Mouse (Mus musculus) neural tube, embryonic 11.5 days (tissue): Measurements from ENCODE around the gene Ift22. TPM values are rescaled to one million over a fixed set of nuclear protein-coding genes. Genes with fewer than 3 reads are reported as not detected.

Experiments
- ATAC-seq: fragments of 200-750 bp; cut with Nextera tagmentation; 2 replicates; pipeline ENCODE4 v1.8.0; 2017; ENCODE audit warnings: moderate number of reproducible peaks, mild to moderate bottlenecking, moderate TSS enrichment, moderate library complexity; ENCODE audit not compliant: insufficient read depth, low FRiP score, low TSS enrichment
- DNase-seq: peaks from one replicate; pipeline ENCODE4 v3.0.0-alpha.2; 2015; ENCODE audit warnings: low spot score
- H3K27ac ChIP-seq: fragments of 300-500 bp; sonication (generic); 2 replicates; pipeline ENCODE4 v1.5.1; 2014; ENCODE audit warnings: low read depth, mild to moderate bottlenecking, low read length
- H3K27me3 ChIP-seq: fragments of 300-500 bp; sonication (generic); 2 replicates; pipeline ENCODE4 v1.6.1; 2014; ENCODE audit warnings: mild to moderate bottlenecking, low read length, mixed read lengths; ENCODE audit not compliant: control insufficient read depth, insufficient read depth
- H3K36me3 ChIP-seq: fragments of 300-500 bp; sonication (generic); 2 replicates; pipeline ENCODE4 v1.6.1; 2014; ENCODE audit warnings: mild to moderate bottlenecking, low read length, moderate library complexity, mixed read lengths; ENCODE audit not compliant: control insufficient read depth, insufficient read depth
- H3K4me1 ChIP-seq: fragments of 300-500 bp; sonication (generic); 2 replicates; pipeline ENCODE4 v1.6.1; 2014; ENCODE audit warnings: low read length, mixed read lengths; ENCODE audit not compliant: control insufficient read depth, insufficient read depth
- H3K4me2 ChIP-seq: fragments of 300-500 bp; sonication (generic); 2 replicates; pipeline ENCODE4 v1.6.1; 2014; ENCODE audit warnings: low read depth, mild to moderate bottlenecking, moderate library complexity
- H3K4me3 ChIP-seq: fragments of 300-500 bp; sonication (generic); 2 replicates; pipeline ENCODE4 v1.5.1; 2014; ENCODE audit warnings: low read depth, low read length
- H3K9ac ChIP-seq: fragments of 300-500 bp; sonication (generic); 2 replicates; pipeline ENCODE4 v1.6.1; 2014; ENCODE audit warnings: mild to moderate bottlenecking, low read length
- H3K9me3 ChIP-seq: fragments of 300-500 bp; sonication (generic); 2 replicates; pipeline ENCODE4 v1.6.1; 2016; ENCODE audit warnings: low read length; ENCODE audit not compliant: control insufficient read depth
- WGBS: fragments of 180-500 bp; shearing (Covaris S2); extraction: QIAGEN DNeasy Blood & Tissue Kit; methylation state at CpG from one replicate; pipeline ENCODE4 v1.1.7; 2014; 5-methylcytosine and 5-hydroxymethylcytosine counted together
- polyA plus RNA-seq: library from polyadenylated mRNA; unstranded; fragments of >200 nt; fragmentation: Nextera tagmentation; extraction: Ambion mirVana; gene quantifications from 2 replicates; pipeline ENCODE4 v1.2.1, GENCODE M21; 2014

The Ift22 gene
- polyA plus RNA-seq, result 97.4 and 110 TPM in 2 replicates

DNA sequence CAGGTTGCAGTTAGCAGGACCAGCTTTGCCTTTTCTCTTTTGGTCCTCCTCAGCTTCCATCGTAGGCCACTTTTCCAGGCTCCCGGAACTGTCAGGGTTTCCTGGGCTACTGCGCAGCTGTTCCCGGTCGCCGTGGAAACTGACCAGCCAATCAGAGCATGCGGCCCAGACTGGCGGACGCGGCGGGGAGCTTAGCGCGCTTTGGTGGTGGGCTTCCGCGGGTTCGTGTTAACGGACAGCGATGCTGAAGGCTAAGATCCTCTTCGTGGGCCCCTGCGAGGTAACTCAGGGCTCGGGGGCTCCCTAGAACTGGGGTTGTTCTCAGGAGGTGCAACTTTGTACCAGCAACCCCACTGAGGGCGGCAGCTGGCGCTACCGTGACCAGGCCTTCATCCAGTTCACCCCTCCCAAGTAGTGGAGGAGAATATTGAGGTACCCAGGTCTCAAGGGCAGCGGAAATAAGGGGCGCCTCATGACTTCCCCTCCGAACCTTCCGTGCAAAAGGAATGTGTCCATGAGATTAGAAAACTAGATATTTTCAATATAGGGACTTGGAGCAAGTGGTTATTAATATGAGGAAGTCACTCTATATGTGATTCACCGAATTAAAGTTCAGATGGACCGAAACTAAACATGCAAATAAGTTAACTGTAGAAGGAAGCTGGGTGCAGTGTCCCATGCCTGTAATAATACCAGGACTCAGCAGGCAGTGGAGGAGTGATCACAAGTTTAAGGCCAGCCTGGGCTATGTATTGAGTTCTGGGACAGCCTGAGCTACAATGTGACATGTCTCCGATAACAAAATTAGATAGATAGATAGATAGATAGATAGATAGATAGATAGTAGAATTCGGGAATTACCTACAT is at the start of gene Ift22:
TSS of gene Ift22 (plus strand) at position 160 of the 867 bp plus-strand sequence.
- ATAC-seq, result peak; percentile 92
- Histone ChIP-seq H3K36me3 (0 out of 2 replicates have a peak, but pooled peaks cover 2% of the 10 kb centered on the region), H3K27me3 (no peaks in the 10 kb centered on the region), H3K4me3 (peak within 1 kb of the TSS; percentile 73), H3K4me2 (peak within 1 kb of the TSS; percentile 76), H3K27ac (no peak within 1 kb of the TSS), H3K9ac (peak within 1 kb of the TSS; percentile 70), H3K4me1 (peaks cover 2% of the 10 kb centered on the region; the same call in 1 of the 2 replicates), H3K9me3 (no peaks in the 10 kb centered on the region)
- WGBS, result 10% methylated on average over 32 of the region's 32 CpGs
- peak; percentile 90 for DNase-seq

DNA sequence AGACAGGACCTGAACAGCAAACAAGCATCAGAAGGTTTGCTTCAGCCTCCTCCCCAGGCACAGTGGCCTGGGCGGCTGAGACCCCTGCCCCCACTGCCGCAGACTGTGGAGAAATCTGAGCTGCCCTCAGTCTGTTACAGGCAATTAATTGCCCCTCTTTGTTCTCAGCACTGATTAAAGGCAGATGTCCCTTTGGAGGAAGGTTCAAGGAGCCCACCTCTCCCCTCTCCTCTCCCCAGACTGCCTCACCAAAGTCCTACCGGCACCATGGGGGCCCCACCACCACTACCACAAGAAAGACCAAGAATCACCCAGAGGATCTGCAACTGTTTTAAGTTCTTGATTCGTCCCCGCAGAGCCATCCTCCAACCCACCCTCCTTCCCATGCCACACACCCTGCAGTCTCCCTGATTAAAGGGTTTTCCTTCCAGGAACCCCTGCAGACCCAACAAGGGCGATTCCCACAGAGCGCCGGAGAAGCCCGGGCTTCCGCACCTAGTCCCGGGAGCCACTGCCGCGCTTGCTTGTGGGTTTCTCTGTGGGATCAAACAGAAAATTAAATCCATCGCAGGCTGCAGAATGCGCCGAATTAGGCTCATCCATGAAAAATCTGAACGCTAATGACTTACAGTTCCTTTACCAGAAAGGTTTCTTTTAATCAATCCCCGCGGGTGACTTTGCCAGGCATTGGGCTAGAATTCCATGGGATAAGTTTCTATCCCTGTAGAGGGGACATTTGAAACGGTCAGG is 46.6 kb upstream of the Ift22 start:
- H3K4me3 ChIP-seq, result no peak overlapping the region; the same call in 1 of the 2 replicates
- DNase-seq, result peak; percentile 44
- 7% methylated on average over 20 of the region's 20 CpGs for WGBS
- H3K36me3 ChIP-seq, result peaks cover 2% of the 10 kb centered on the region; the same call in 1 of the 2 replicates
- no peak for ATAC-seq
- peak overlapping the region; percentile 23; the same call in 1 of the 2 replicates for H3K9ac ChIP-seq
- H3K9me3 ChIP-seq, result no peaks in the 10 kb centered on the region
- no peaks in the 10 kb centered on the region for H3K27me3 ChIP-seq
- H3K4me1 ChIP-seq, result peaks cover 24% of the 10 kb centered on the region
- peak overlapping the region; percentile 32 for H3K4me2 ChIP-seq
- H3K27ac ChIP-seq, result peak overlapping the region; percentile 28

DNA sequence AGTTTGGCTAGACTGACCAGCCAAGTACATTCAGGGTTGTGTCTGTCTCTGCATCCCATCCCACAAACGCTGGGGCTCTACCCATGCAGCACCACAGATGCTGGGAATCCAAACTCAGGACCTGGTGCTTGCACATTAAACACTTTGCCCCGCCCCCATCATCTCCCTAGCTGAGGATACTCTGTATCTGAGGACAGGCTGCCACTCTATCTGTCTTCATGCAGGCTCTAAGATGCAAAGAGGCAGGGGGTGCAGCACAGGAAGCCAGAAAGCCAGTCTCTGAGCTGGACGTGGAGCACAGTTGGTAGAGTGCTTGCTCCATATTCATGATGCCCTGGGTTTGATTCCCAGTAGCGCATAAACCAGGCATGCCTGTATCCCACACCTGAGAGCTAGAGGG is 45.1 kb upstream of the Ift22 start:
- H3K27me3 ChIP-seq, result no peaks in the 10 kb centered on the region
- H3K4me1 ChIP-seq, result peaks cover 24% of the 10 kb centered on the region
- peaks cover 2% of the 10 kb centered on the region; the same call in 1 of the 2 replicates for H3K36me3 ChIP-seq
- 54% methylated on average over 4 of the region's 4 CpGs for WGBS
- no peak overlapping the region for H3K9ac ChIP-seq
- ATAC-seq (no peak), DNase-seq (no peak)
- H3K4me2 ChIP-seq, result no peak overlapping the region
- H3K27ac ChIP-seq, result peak overlapping the region; percentile 88; the same call in 1 of the 2 replicates
- H3K4me3 ChIP-seq, result no peak overlapping the region
- H3K9me3 ChIP-seq, result no peaks in the 10 kb centered on the region

DNA sequence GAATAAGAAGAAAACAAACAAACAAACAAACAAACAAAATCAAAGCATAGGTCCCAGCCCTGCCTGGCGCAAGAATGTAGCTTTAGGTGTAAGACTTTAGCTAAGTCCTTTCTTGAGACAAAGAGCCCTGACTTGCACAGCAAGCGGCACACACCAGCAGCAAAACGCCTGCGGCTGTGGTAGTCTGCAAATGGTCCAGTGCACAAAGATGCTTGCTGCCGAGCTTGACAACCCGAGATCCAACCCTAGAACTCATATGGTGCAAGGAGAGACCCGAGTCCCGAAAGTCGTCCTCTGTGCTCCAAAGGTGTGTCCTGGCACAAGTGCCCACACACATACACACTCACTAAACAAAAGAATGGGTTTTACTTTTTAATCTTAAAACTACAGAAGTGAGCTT is 44.7 kb upstream of the Ift22 start:
- Histone ChIP-seq H3K4me1 (peaks cover 24% of the 10 kb centered on the region), H3K36me3 (peaks cover 2% of the 10 kb centered on the region; the same call in 1 of the 2 replicates), H3K27me3 (no peaks in the 10 kb centered on the region), H3K27ac (peak overlapping the region; percentile 88), H3K4me2 (0 out of 2 replicates have a peak overlapping the region, but pooled peaks have one; percentile 7), H3K9ac (no peak overlapping the region; the same call in 1 of the 2 replicates), H3K9me3 (no peaks in the 10 kb centered on the region), H3K4me3 (no peak overlapping the region)
- WGBS, result 49% methylated on average over 9 of the region's 9 CpGs
- ATAC-seq (no peak), DNase-seq (no peak)

DNA sequence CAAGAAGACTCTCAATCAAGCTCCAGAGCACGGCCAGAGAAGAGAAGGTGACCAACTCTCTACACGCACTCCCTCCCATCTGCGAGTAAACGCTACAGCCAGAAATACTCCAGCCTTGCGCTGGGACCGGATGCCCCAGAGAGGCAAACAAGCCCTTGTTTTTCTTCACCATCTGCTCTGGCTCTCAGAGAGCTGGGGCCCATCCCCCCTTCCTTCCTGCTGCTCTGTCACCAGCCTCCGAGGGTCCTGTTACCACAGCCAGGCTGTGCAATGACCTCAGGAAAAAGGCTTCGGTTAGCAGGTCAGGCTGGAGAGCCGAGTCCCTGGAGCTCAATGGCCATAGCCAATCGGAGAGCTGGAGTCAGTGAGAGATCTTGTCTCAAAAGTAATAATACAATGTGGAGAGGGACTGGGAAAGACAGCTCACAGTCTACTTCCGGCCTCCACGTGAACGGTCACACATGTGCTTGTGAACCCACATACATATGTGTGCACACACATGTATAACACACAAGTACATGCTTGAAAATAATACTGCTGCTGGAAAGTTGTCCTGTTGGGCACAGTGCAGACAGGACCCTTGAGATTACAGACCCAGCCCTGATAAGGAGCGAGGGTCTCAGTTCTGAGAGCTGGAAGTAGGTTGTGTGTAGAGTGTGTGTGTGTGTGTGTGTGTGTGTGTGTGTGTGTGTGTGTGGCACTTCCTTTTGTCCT is 43.8 kb upstream of the Ift22 start:
- no peaks in the 10 kb centered on the region for H3K36me3 ChIP-seq
- WGBS, result 15% methylated on average over 14 of the region's 14 CpGs
- no peak overlapping the region for H3K4me3 ChIP-seq
- ATAC-seq (peak; percentile 74), DNase-seq (peak; percentile 83)
- peak overlapping the region; percentile 14; the same call in 1 of the 2 replicates for H3K4me2 ChIP-seq
- H3K4me1 ChIP-seq, result peaks cover 24% of the 10 kb centered on the region
- H3K9ac ChIP-seq, result peak overlapping the region; percentile 5; the same call in 1 of the 2 replicates
- H3K9me3 ChIP-seq, result no peaks in the 10 kb centered on the region
- H3K27ac ChIP-seq, result peak overlapping the region; percentile 88
- H3K27me3 ChIP-seq, result no peaks in the 10 kb centered on the region

DNA sequence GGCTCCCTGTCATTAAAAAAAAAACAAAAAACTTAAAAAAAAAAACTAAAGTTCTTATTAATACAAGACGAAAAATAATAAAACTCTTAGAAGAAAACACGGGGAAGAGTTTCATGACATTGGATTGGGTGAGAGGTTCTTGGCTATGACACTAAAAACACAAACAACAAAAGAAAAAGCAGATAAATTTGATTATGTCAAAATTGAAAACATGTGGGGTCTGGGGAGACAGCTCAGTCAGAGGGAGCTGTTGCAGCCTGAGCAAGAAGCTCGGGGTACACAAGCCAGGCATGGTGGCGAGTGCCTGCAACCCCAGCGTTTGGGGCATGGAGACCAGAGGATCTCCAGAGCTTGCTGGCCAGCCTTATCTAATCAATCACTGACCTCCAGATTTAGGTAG is 40.2 kb upstream of the Ift22 start:
- no peak overlapping the region for H3K4me3 ChIP-seq
- no peak overlapping the region for H3K27ac ChIP-seq
- H3K4me2 ChIP-seq, result no peak overlapping the region
- no peaks in the 10 kb centered on the region for H3K27me3 ChIP-seq
- no peak overlapping the region for H3K9ac ChIP-seq
- H3K9me3 ChIP-seq, result no peaks in the 10 kb centered on the region
- 82% methylated on average over 5 of the region's 5 CpGs for WGBS
- no peaks in the 10 kb centered on the region for H3K36me3 ChIP-seq
- peaks cover 16% of the 10 kb centered on the region for H3K4me1 ChIP-seq
- DNase-seq (no peak), ATAC-seq (no peak)

DNA sequence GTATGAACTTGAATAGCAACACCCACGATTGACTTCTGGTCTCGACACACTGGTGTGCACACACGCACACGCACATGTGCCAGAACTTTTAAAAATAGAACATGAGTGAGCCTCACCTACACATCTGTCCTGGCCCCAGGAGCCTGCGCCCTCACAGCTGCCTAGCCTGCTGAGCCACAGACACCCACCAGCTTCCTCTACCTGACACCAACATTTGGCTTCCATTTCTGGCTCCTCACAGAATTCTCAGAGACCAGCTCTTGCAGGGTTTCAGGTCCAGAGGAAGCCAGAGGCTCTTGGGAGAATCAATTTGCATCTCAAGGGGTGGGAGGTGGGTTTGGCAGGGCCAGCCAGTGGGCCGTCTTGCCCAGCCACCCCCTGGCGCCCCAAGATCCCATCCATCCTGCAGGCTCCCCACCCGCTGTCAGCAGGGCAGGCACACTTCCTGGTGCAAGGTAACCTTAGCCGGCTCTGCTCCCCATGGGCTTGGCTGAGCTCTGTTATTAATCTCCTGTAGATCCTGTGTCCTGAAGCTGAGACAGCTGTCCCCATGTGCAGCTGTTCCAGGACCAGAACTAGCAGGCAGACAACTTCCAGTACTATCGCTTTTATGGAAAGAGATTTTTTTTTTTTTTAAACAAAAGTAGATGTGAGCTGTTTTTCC is 38.4 kb upstream of the Ift22 start:
- Histone ChIP-seq H3K36me3 (no peaks in the 10 kb centered on the region), H3K27me3 (no peaks in the 10 kb centered on the region), H3K4me2 (no peak overlapping the region), H3K9me3 (no peaks in the 10 kb centered on the region), H3K27ac (peak overlapping the region; percentile 20; the same call in 1 of the 2 replicates), H3K4me3 (no peak overlapping the region), H3K9ac (no peak overlapping the region), H3K4me1 (0 out of 2 replicates have a peak, but pooled peaks cover 2% of the 10 kb centered on the region)
- 55% methylated on average over 10 of the region's 10 CpGs for WGBS
- DNase-seq, result peak; percentile 47
- no peak for ATAC-seq

DNA sequence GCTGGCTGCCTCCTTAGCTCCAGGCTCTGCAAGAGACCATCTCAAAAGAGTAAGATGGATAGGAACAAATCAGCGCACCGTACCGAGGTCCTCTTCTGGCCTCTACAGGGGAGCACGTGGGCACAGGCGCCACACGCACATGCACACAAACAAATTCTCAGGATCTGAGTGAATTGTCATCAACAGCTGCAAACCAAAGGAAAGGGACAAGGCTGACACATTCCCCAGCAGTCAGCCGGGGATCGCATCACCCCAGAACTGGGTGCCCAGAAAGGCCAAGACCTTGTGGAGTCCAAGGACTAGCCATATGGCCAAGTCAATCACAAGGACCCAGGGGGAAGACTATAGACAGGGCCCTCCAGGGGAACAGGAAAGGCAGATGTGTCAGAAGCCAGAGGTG is 35.5 kb upstream of the Ift22 start:
- Histone ChIP-seq H3K9ac (no peak overlapping the region), H3K4me3 (no peak overlapping the region), H3K4me1 (0 out of 2 replicates have a peak, but pooled peaks cover 2% of the 10 kb centered on the region), H3K36me3 (peaks cover 4% of the 10 kb centered on the region; the same call in 1 of the 2 replicates), H3K27ac (no peak overlapping the region), H3K9me3 (no peaks in the 10 kb centered on the region), H3K27me3 (no peaks in the 10 kb centered on the region), H3K4me2 (no peak overlapping the region)
- DNase-seq (no peak), ATAC-seq (no peak)
- 76% methylated on average over 8 of the region's 8 CpGs for WGBS
